Mouse (Mus musculus) kidney, adult 2 months (tissue): ENCODE data around the gene Psmd3.

Experiments used
- CTCF ChIP-seq: fragments of 200-500 bp; conservative IDR thresholded peaks from 2 replicates; pipeline ENCODE4 v1.5.1; 2011; ENCODE audit warnings: low read depth, mild to moderate bottlenecking, control low read depth, low read length, moderate library complexity, mixed read lengths; ENCODE audit not compliant: insufficient read depth, insufficient read length
- POLR2A ChIP-seq: fragments of 200-500 bp; IDR thresholded peaks from one replicate; pipeline ENCODE4 v1.6.1; 2011; ENCODE audit warnings: low read depth, low read length, control low read depth

- no peak for TF ChIP-seq CTCF
- no peak for TF ChIP-seq POLR2A
Observed at GRCm38 (mm10) chr11:98730727-98731126, 48.4 kb downstream of the Psmd3 start.
